Mouse (Mus musculus): ENCODE data around the gene Kcnip1.

DNA sequence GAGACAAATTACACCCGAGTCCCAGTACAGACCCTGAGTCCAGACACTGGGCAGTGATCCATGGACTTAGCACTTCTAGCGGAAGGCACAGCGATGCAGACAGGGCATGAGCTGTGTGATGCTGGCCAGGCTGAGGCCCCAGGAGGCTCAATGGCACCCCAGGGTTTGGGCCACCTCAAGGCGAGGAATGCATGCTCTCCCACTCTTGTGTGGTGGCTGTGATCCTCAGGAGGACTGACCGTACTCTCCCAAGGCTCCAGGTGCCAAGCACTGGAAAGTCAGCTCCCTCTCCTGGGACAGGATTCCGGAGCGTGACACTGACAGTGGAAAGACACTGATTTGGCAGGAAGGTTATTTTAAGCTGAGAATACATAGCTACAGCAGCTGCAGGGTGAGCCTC lies 79.9 kb downstream of the Kcnip1 start:
- no peak for TF ChIP-seq CTCF (IDR thresholded peaks at IDR 0.05; ENCODE audit: extremely low read depth, insufficient read depth, insufficient read length, insufficient replicate concordance)
- no peak for TF ChIP-seq POLR2A (IDR thresholded peaks at IDR 0.05; ENCODE audit: low read depth, low read length)
